Mouse (Mus musculus): Measurements from ENCODE around the gene Gramd1c.

- TF ChIP-seq CTCF (IDR thresholded peaks at IDR 0.05; ENCODE audit: insufficient read depth, low read length) (no peak), POLR2A (IDR thresholded peaks at IDR 0.05; ENCODE audit: borderline replicate concordance, extremely low read depth, low read depth, low read length) (no peak)
These were observed 40.9 kb upstream of the Gramd1c start for GRCm38 (mm10) chr16:44103806-44104766.

Data from lung, adult 2 months (tissue).